16 mouse cellular contexts compared by ENCODE assay signal in the genomic region with DNA sequence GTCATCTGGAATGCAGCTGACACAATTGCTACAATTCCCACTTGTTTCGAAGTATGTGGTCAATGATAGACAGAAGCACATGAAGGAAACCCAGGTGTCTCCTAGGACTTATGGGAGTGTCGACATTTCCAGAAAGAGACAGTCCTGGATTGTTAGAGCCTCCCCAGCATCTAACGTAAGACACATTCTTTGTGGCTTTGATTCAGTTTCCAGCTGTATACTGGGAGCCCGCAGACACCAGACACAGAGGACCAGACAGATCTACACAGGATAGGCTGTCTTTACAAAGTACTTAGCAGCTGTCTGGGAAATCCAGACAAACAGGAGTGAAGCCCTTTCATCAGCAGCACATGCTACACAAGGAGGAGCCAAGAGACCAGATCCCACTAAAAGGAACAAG.
DNase-seq lines count a peak whose midpoint lies in the region; ATAC-seq lines count a peak whose summit lies in the region.
"Had no signal": no experiment of that assay in that cellular context is flagged by ENCODE, and none has a peak within 500 bp of the region (broad histone marks: within the 10 kb centered on the region; RNA-seq: fewer than 3 reads in every experiment).

No protein-coding gene starts in this region.

- no peak overlapping the region for H3K4me3 ChIP-seq in hindbrain, embryonic 11.5 days (ENCODE audit: low read depth, low read length)
- no peak overlapping the region for H3K4me3 ChIP-seq in hindbrain, embryonic 14.5 days (replicated peaks; ENCODE audit: low read length)
- no peak overlapping the region for H3K4me3 ChIP-seq in forebrain, embryonic 15.5 days
- H3K4me3 ChIP-seq in midbrain, embryonic 14.5 days (replicated peaks; ENCODE audit: low read depth, low read length), result no peak overlapping the region

- WGBS in hindbrain, embryonic 11.5 days, result 28% methylated on average over 4 of the region's 4 CpGs
- 37% methylated on average over 4 of the region's 4 CpGs for WGBS in hindbrain, embryonic 14.5 days
- WGBS in forebrain, embryonic 15.5 days, result 43% methylated on average over 4 of the region's 4 CpGs
- 30% methylated on average over 4 of the region's 4 CpGs for WGBS in midbrain, embryonic 14.5 days

- no peak overlapping the region for H3K9ac ChIP-seq in hindbrain, embryonic 11.5 days (ENCODE audit: low read depth, low read length)
- H3K9ac ChIP-seq in hindbrain, embryonic 14.5 days, result no peak overlapping the region
- no peak overlapping the region for H3K9ac ChIP-seq in forebrain, embryonic 15.5 days (replicated peaks)
- H3K9ac ChIP-seq in midbrain, embryonic 14.5 days (replicated peaks; ENCODE audit: low read length), result no peak overlapping the region

- peak; percentile 34 for DNase-seq in hindbrain, embryonic 11.5 days (ENCODE audit: low spot score)
- DNase-seq in hindbrain, embryonic 14.5 days (ENCODE audit: low spot score), result no peak
- DNase-seq in embryo, embryonic 11 days, result peak; percentile 53
- DNase-seq in midbrain, embryonic 14.5 days, result peak; percentile 34
- DNase-seq in urinary bladder, postnatal 36 days (ENCODE audit: low spot score in 2 of 2), result no peak
- DNase-seq in frontal cortex, postnatal 14 days (ENCODE audit: low spot score in 2 of 2), result no peak
- DNase-seq: adrenal gland, postnatal 14 days; B cell, adult 2 months; cerebellum, postnatal 14 days; gastrocnemius, postnatal 25 days; heart, postnatal 14 days; left cerebral cortex, postnatal 4 days had no signal

- no peaks in the 10 kb centered on the region for H3K4me1 ChIP-seq in hindbrain, embryonic 11.5 days (replicated peaks; ENCODE audit: control insufficient read depth, insufficient read depth, low read length)
- H3K4me1 ChIP-seq in hindbrain, embryonic 14.5 days (replicated peaks; ENCODE audit: control insufficient read depth, insufficient read depth, low read length), result no peaks in the 10 kb centered on the region; the same call in 1 of the 2 replicates
- H3K4me1 ChIP-seq in forebrain, embryonic 15.5 days, result peaks cover 4% of the 10 kb centered on the region
- peaks cover 4% of the 10 kb centered on the region; the same call in 1 of the 2 replicates for H3K4me1 ChIP-seq in midbrain, embryonic 14.5 days (ENCODE audit: control insufficient read depth, insufficient read depth, low read length)

- no peak overlapping the region for H3K4me2 ChIP-seq in hindbrain, embryonic 11.5 days (replicated peaks; ENCODE audit: low read depth, low read length)
- H3K4me2 ChIP-seq in hindbrain, embryonic 14.5 days (replicated peaks), result no peak overlapping the region
- H3K4me2 ChIP-seq in forebrain, embryonic 15.5 days (replicated peaks), result no peak overlapping the region
- no peak overlapping the region for H3K4me2 ChIP-seq in midbrain, embryonic 14.5 days (ENCODE audit: low read length)

- 0 out of 2 replicates have a peak, but pooled peaks cover 2% of the 10 kb centered on the region for H3K27me3 ChIP-seq in hindbrain, embryonic 11.5 days (ENCODE audit: control insufficient read depth, insufficient read depth, low read length)
- H3K27me3 ChIP-seq in hindbrain, embryonic 14.5 days (ENCODE audit: control insufficient read depth, insufficient read depth, low read length), result peaks cover 26% of the 10 kb centered on the region
- no peaks in the 10 kb centered on the region for H3K27me3 ChIP-seq in forebrain, embryonic 15.5 days
- H3K27me3 ChIP-seq in midbrain, embryonic 14.5 days (ENCODE audit: control insufficient read depth, insufficient read depth, low read length), result peaks cover 5% of the 10 kb centered on the region; the same call in 1 of the 2 replicates
- H3K27me3 ChIP-seq: Patski had no signal

- peak; percentile 65 for ATAC-seq in hindbrain, embryonic 11.5 days (ENCODE audit: low FRiP score)
- ATAC-seq in hindbrain, embryonic 14.5 days (ENCODE audit: low FRiP score), result no peak
- ATAC-seq in forebrain, embryonic 15.5 days (replicated peaks), result no peak
- ATAC-seq in midbrain, embryonic 14.5 days (ENCODE audit: low FRiP score, low TSS enrichment), result peak; percentile 62; the same call in 1 of the 2 replicates
- ATAC-seq in megakaryocyte progenitor cell, adult 5-6 weeks (replicated peaks; ENCODE audit: poor library complexity), result no peak
- ATAC-seq: lung, postnatal 0 days; Patski had no signal

- H3K9me3 ChIP-seq in hindbrain, embryonic 11.5 days (ENCODE audit: control insufficient read depth, low read length), result no peaks in the 10 kb centered on the region
- no peaks in the 10 kb centered on the region for H3K9me3 ChIP-seq in hindbrain, embryonic 14.5 days (ENCODE audit: control insufficient read depth, low read length)
- no peaks in the 10 kb centered on the region for H3K9me3 ChIP-seq in forebrain, embryonic 15.5 days
- H3K9me3 ChIP-seq in midbrain, embryonic 14.5 days (ENCODE audit: control insufficient read depth, low read length), result no peaks in the 10 kb centered on the region

- peak overlapping the region; percentile 72 for H3K27ac ChIP-seq in hindbrain, embryonic 11.5 days (ENCODE audit: low read depth, low read length)
- H3K27ac ChIP-seq in hindbrain, embryonic 14.5 days, result no peak overlapping the region
- H3K27ac ChIP-seq in forebrain, embryonic 15.5 days (replicated peaks), result peak overlapping the region; percentile 79
- H3K27ac ChIP-seq in midbrain, embryonic 14.5 days (replicated peaks; ENCODE audit: low read depth, low read length), result peak overlapping the region; percentile 55

- H3K36me3 ChIP-seq in hindbrain, embryonic 11.5 days (ENCODE audit: control insufficient read depth, insufficient read depth, low read length), result no peaks in the 10 kb centered on the region
- no peaks in the 10 kb centered on the region for H3K36me3 ChIP-seq in hindbrain, embryonic 14.5 days (replicated peaks; ENCODE audit: control insufficient read depth, insufficient read depth)
- H3K36me3 ChIP-seq in forebrain, embryonic 15.5 days, result no peaks in the 10 kb centered on the region
- H3K36me3 ChIP-seq in midbrain, embryonic 14.5 days (ENCODE audit: control insufficient read depth, insufficient read depth, low read length), result no peaks in the 10 kb centered on the region

Comparison
In these comparisons a context has a peak if more than half of its experiments do, and no peak if none do; other contexts are left out.
1. ATAC-seq: peak in hindbrain, embryonic 11.5 days (single experiment) and midbrain, embryonic 14.5 days (single experiment); none in hindbrain, embryonic 14.5 days (single experiment), forebrain, embryonic 15.5 days (single experiment) and megakaryocyte progenitor cell, adult 5-6 weeks (single experiment).
2. DNase-seq: peak in hindbrain, embryonic 11.5 days (single experiment), embryo, embryonic 11 days (single experiment) and midbrain, embryonic 14.5 days (single experiment); none in hindbrain, embryonic 14.5 days (single experiment), urinary bladder, postnatal 36 days (0 of 2) and frontal cortex, postnatal 14 days (0 of 2).